Comparison of ENCODE assay signal across 8 mouse cellular contexts in genomic region chr19:3766378-3766777, GRCm38 (mm10). TPM values are rescaled to one million over a fixed set of nuclear protein-coding genes. Genes with fewer than 3 reads are reported as not detected.
A peak's percentile ranks its signal among the peaks of the same experiment; 100 is the strongest.
DNase-seq lines count a peak whose midpoint lies in the region; ATAC-seq lines count a peak whose summit lies in the region.
"Had no signal": no experiment of that assay in that cellular context is flagged by ENCODE, and none has a peak within 500 bp of the region (broad histone marks: within the 10 kb centered on the region; RNA-seq: fewer than 3 reads in every experiment).

No protein-coding gene starts in this region.

- H3K9ac ChIP-seq in kidney, embryonic 16.5 days (replicated peaks; ENCODE audit: low read length) = no peak overlapping the region
- H3K9ac ChIP-seq in forebrain, embryonic 14.5 days (ENCODE audit: low read length) = peak overlapping the region; percentile 100
- 0 out of 2 replicates have a peak overlapping the region, but pooled peaks have one; percentile 100 for H3K9ac ChIP-seq in neural tube, embryonic 14.5 days (replicated peaks; ENCODE audit: low read depth, low read length)

- ATAC-seq in kidney, embryonic 16.5 days (ENCODE audit: low FRiP score, low TSS enrichment) = no peak
- ATAC-seq in forebrain, embryonic 14.5 days = no peak
- ATAC-seq in neural tube, embryonic 14.5 days (ENCODE audit: low read depth) = no peak

- H3K4me2 ChIP-seq in kidney, embryonic 16.5 days (replicated peaks; ENCODE audit: low read depth, low read length) = peak overlapping the region; percentile 83
- H3K4me2 ChIP-seq in forebrain, embryonic 14.5 days (ENCODE audit: low read length) = peak overlapping the region; percentile 89
- peak overlapping the region; percentile 89 for H3K4me2 ChIP-seq in neural tube, embryonic 14.5 days (ENCODE audit: low read depth, low read length)

- 84% methylated on average over 5 of the region's 5 CpGs for WGBS in kidney, embryonic 16.5 days
- WGBS in forebrain, embryonic 14.5 days = 95% methylated on average over 5 of the region's 5 CpGs
- 89% methylated on average over 5 of the region's 5 CpGs for WGBS in limb, embryonic 10.5 days
- WGBS in neural tube, embryonic 14.5 days = 97% methylated on average over 5 of the region's 5 CpGs

- H3K27me3 ChIP-seq in kidney, embryonic 16.5 days (ENCODE audit: insufficient read depth, low read length) = no peaks in the 10 kb centered on the region
- H3K27me3 ChIP-seq in forebrain, embryonic 14.5 days (replicated peaks; ENCODE audit: control insufficient read depth, insufficient read depth, low read length) = no peaks in the 10 kb centered on the region
- H3K27me3 ChIP-seq in limb, embryonic 10.5 days (ENCODE audit: low read depth, poor library complexity, severe bottlenecking) = no peaks in the 10 kb centered on the region
- no peaks in the 10 kb centered on the region; the same call in 1 of the 2 replicates for H3K27me3 ChIP-seq in neural tube, embryonic 14.5 days (ENCODE audit: control insufficient read depth, insufficient read depth, low read length)

- H3K27ac ChIP-seq in kidney, embryonic 16.5 days (ENCODE audit: low read length) = no peak overlapping the region
- peak overlapping the region; percentile 100; the same call in 1 of the 2 replicates for H3K27ac ChIP-seq in forebrain, embryonic 14.5 days (ENCODE audit: low read depth, low read length)
- no peak overlapping the region for H3K27ac ChIP-seq in limb, embryonic 10.5 days
- H3K27ac ChIP-seq in neural tube, embryonic 14.5 days (ENCODE audit: low read depth, low read length) = no peak overlapping the region; the same call in 1 of the 2 replicates

- H3K9me3 ChIP-seq in kidney, embryonic 16.5 days (ENCODE audit: low read length) = no peaks in the 10 kb centered on the region
- no peaks in the 10 kb centered on the region for H3K9me3 ChIP-seq in forebrain, embryonic 14.5 days (replicated peaks; ENCODE audit: control insufficient read depth, low read length)
- H3K9me3 ChIP-seq in limb, embryonic 10.5 days (replicated peaks) = no peaks in the 10 kb centered on the region
- no peaks in the 10 kb centered on the region for H3K9me3 ChIP-seq in neural tube, embryonic 14.5 days (ENCODE audit: control insufficient read depth, low read length)

- H3K4me1 ChIP-seq in kidney, embryonic 16.5 days (ENCODE audit: insufficient read depth, low read length) = peaks cover 11% of the 10 kb centered on the region
- H3K4me1 ChIP-seq in forebrain, embryonic 14.5 days (ENCODE audit: control insufficient read depth, insufficient read depth, low read length) = peaks cover 12% of the 10 kb centered on the region
- H3K4me1 ChIP-seq in limb, embryonic 10.5 days = peaks cover 18% of the 10 kb centered on the region
- H3K4me1 ChIP-seq in neural tube, embryonic 14.5 days (ENCODE audit: control insufficient read depth, insufficient read depth, low read length) = peaks cover 24% of the 10 kb centered on the region

- peak overlapping the region; percentile 85; the same call in 1 of the 2 replicates for H3K4me3 ChIP-seq in kidney, embryonic 16.5 days (ENCODE audit: low read length)
- peak overlapping the region; percentile 99; the same call in 1 of the 2 replicates for H3K4me3 ChIP-seq in forebrain, embryonic 14.5 days (ENCODE audit: low read depth, low read length)
- H3K4me3 ChIP-seq in limb, embryonic 10.5 days = peak overlapping the region; percentile 84
- H3K4me3 ChIP-seq in neural tube, embryonic 14.5 days (ENCODE audit: low read depth, low read length) = peak overlapping the region; percentile 97

- no peak for DNase-seq in kidney, adult 9 months
- DNase-seq in forebrain, embryonic 14.5 days (ENCODE audit: low spot score) = no peak
- DNase-seq in limb, embryonic 10.5 days (ENCODE audit: low spot score) = no peak
- no peak for DNase-seq in urinary bladder, postnatal 36 days (ENCODE audit: low spot score in 2 of 2)
- DNase-seq in frontal cortex, postnatal 36 days (ENCODE audit: low spot score in 2 of 2) = no peak
- DNase-seq: spleen, adult 18-20 months had no signal

- no peaks in the 10 kb centered on the region for H3K36me3 ChIP-seq in kidney, embryonic 16.5 days (ENCODE audit: insufficient read depth, low read length)
- H3K36me3 ChIP-seq in forebrain, embryonic 14.5 days (ENCODE audit: control insufficient read depth, insufficient read depth, low read length) = 0 out of 2 replicates have a peak, but pooled peaks cover 6% of the 10 kb centered on the region
- peaks cover 11% of the 10 kb centered on the region for H3K36me3 ChIP-seq in limb, embryonic 10.5 days
- no peaks in the 10 kb centered on the region; the same call in 1 of the 2 replicates for H3K36me3 ChIP-seq in neural tube, embryonic 14.5 days (ENCODE audit: control insufficient read depth, insufficient read depth, low read length)

RNA-seq across cellular contexts. Expression of gene Kmt5b, which starts 0.8 kb away (rescaled TPM):
- polyA plus RNA-seq in kidney, embryonic 16.5 days (2015; fragmentation: Nextera tagmentation; extraction: Ambion mirVana) = 28.1 and 30.6 TPM in 2 replicates
- polyA plus RNA-seq in forebrain, embryonic 14.5 days (2014; fragmentation: Nextera tagmentation; extraction: Ambion mirVana) = 32.8 and 48.7 TPM in 2 replicates
- 21.4 and 29.2 TPM in 2 replicates for polyA plus RNA-seq in limb, embryonic 10.5 days (2016; fragmentation: Nextera tagmentation; extraction: Ambion mirVana)
- polyA plus RNA-seq in neural tube, embryonic 14.5 days (2014; fragmentation: Nextera tagmentation; extraction: Ambion mirVana) = 65.3 and 66.3 TPM in 2 replicates

RNA-seq across cellular contexts. Expression of gene 1810055G02Rik, which starts 58.3 kb away (rescaled TPM):
- polyA plus RNA-seq in kidney, embryonic 16.5 days (2015; fragmentation: Nextera tagmentation; extraction: Ambion mirVana) = 46.1 and 46.4 TPM in 2 replicates
- 29.7 and 34.6 TPM in 2 replicates for polyA plus RNA-seq in forebrain, embryonic 14.5 days (2014; fragmentation: Nextera tagmentation; extraction: Ambion mirVana)
- 43.8 and 47.2 TPM in 2 replicates for polyA plus RNA-seq in limb, embryonic 10.5 days (2016; fragmentation: Nextera tagmentation; extraction: Ambion mirVana)
- 33.4 and 37.6 TPM in 2 replicates for polyA plus RNA-seq in neural tube, embryonic 14.5 days (2014; fragmentation: Nextera tagmentation; extraction: Ambion mirVana)
